Mouse (Mus musculus): ENCODE results near the gene Smim1. TPM values are rescaled to one million over a fixed set of nuclear protein-coding genes. Genes with fewer than 3 reads are reported as not detected.

The Smim1 gene
- total RNA-seq (2014; rRNA removed) (6.7 and 8.1 TPM in 2 replicates), polyA plus RNA-seq (2012; rRNA removed) (12.6 and 16.9 TPM in 2 replicates)

- WGBS: 2% methylated on average over 33 of the region's 33 CpGs
- Histone ChIP-seq H3K9ac (ENCODE audit: low read depth, low read length) (peak within 1 kb of the TSS; percentile 84), H3K4me3 (ENCODE audit: insufficient read depth, low read depth, low read length) (peak within 1 kb of the TSS; percentile 86), H3K79me2 (ENCODE audit: control insufficient read depth, insufficient read depth, low read length) (no peaks in the 10 kb centered on the region), H3K36me3 (ENCODE audit: control insufficient read depth, insufficient read depth, low read length) (no peaks in the 10 kb centered on the region), H3K27ac (replicated peaks; ENCODE audit: insufficient read depth, low read depth, low read length) (peak within 1 kb of the TSS; percentile 17; the same call in 1 of the 2 replicates), H3K4me1 (ENCODE audit: control insufficient read depth, insufficient read depth, low read length) (peaks cover 6% of the 10 kb centered on the region), H3K27me3 (ENCODE audit: control insufficient read depth, insufficient read depth, low read length) (no peaks in the 10 kb centered on the region)
- TF ChIP-seq POLR2A (IDR thresholded peaks at IDR 0.05; ENCODE audit: extremely low read depth, insufficient read depth, low read length) (0 out of 2 replicates have a peak, but pooled peaks have one; percentile 25), CTCF (IDR thresholded peaks at IDR 0.05; ENCODE audit: low read depth, low read length) (peak; percentile 70)
- DNase-seq (ENCODE audit: extremely low read depth, low read depth, low spot score): peak; percentile 40
These were observed at the start of gene Smim1 for GRCm38 (mm10) chr4:154025641-154026440. TSS of gene Smim1 (minus strand) at chr4:154026230.

GRCm38 (mm10) chr4:154071941-154072340 lies 45.9 kb upstream of the Smim1 start:
- DNase-seq (ENCODE audit: extremely low read depth, low read depth, low spot score): no peak
- Histone ChIP-seq H3K4me3 (ENCODE audit: insufficient read depth, low read depth, low read length) (no peak overlapping the region), H3K36me3 (ENCODE audit: control insufficient read depth, insufficient read depth, low read length) (no peaks in the 10 kb centered on the region), H3K4me1 (ENCODE audit: control insufficient read depth, insufficient read depth, low read length) (no peaks in the 10 kb centered on the region), H3K9ac (ENCODE audit: low read depth, low read length) (no peak overlapping the region), H3K27me3 (ENCODE audit: control insufficient read depth, insufficient read depth, low read length) (no peaks in the 10 kb centered on the region), H3K27ac (replicated peaks; ENCODE audit: insufficient read depth, low read depth, low read length) (no peak overlapping the region), H3K79me2 (ENCODE audit: control insufficient read depth, insufficient read depth, low read length) (no peaks in the 10 kb centered on the region)
- 20% methylated on average over 10 of the region's 16 CpGs for WGBS
- TF ChIP-seq POLR2A (IDR thresholded peaks at IDR 0.05; ENCODE audit: extremely low read depth, insufficient read depth, low read length) (no peak), CTCF (IDR thresholded peaks at IDR 0.05; ENCODE audit: low read depth, low read length) (no peak)

GRCm38 (mm10) chr4:154071521-154071920 lies 45.5 kb upstream of the Smim1 start:
- Histone ChIP-seq H3K4me1 (ENCODE audit: control insufficient read depth, insufficient read depth, low read length) (no peaks in the 10 kb centered on the region), H3K9ac (ENCODE audit: low read depth, low read length) (no peak overlapping the region), H3K4me3 (ENCODE audit: insufficient read depth, low read depth, low read length) (no peak overlapping the region), H3K27me3 (ENCODE audit: control insufficient read depth, insufficient read depth, low read length) (no peaks in the 10 kb centered on the region), H3K36me3 (ENCODE audit: control insufficient read depth, insufficient read depth, low read length) (no peaks in the 10 kb centered on the region), H3K79me2 (ENCODE audit: control insufficient read depth, insufficient read depth, low read length) (no peaks in the 10 kb centered on the region), H3K27ac (replicated peaks; ENCODE audit: insufficient read depth, low read depth, low read length) (no peak overlapping the region)
- under 1% methylated on average over 15 of the region's 20 CpGs for WGBS
- TF ChIP-seq CTCF (IDR thresholded peaks at IDR 0.05; ENCODE audit: low read depth, low read length) (no peak), POLR2A (IDR thresholded peaks at IDR 0.05; ENCODE audit: extremely low read depth, insufficient read depth, low read length) (no peak)
- DNase-seq (ENCODE audit: extremely low read depth, low read depth, low spot score): no peak

GRCm38 (mm10) chr4:154070896-154071295 lies 44.9 kb upstream of the Smim1 start:
- DNase-seq (ENCODE audit: extremely low read depth, low read depth, low spot score): no peak
- 2% methylated on average over 5 of the region's 5 CpGs for WGBS
- H3K36me3 ChIP-seq (ENCODE audit: control insufficient read depth, insufficient read depth, low read length): no peaks in the 10 kb centered on the region

GRCm38 (mm10) chr4:154064827-154065773 lies 39.1 kb upstream of the Smim1 start:
- 54% methylated on average over 14 of the region's 14 CpGs for WGBS
- TF ChIP-seq CTCF (IDR thresholded peaks at IDR 0.05; ENCODE audit: low read depth, low read length): peak; percentile 62
- TF ChIP-seq POLR2A (IDR thresholded peaks at IDR 0.05; ENCODE audit: extremely low read depth, insufficient read depth, low read length): no peak
- Histone ChIP-seq H3K27me3 (ENCODE audit: control insufficient read depth, insufficient read depth, low read length) (no peaks in the 10 kb centered on the region), H3K79me2 (ENCODE audit: control insufficient read depth, insufficient read depth, low read length) (no peaks in the 10 kb centered on the region), H3K4me1 (ENCODE audit: control insufficient read depth, insufficient read depth, low read length) (no peaks in the 10 kb centered on the region), H3K36me3 (ENCODE audit: control insufficient read depth, insufficient read depth, low read length) (no peaks in the 10 kb centered on the region), H3K4me3 (ENCODE audit: insufficient read depth, low read depth, low read length) (no peak overlapping the region), H3K27ac (replicated peaks; ENCODE audit: insufficient read depth, low read depth, low read length) (no peak overlapping the region), H3K9ac (ENCODE audit: low read depth, low read length) (no peak overlapping the region)
- peak; percentile 33 for DNase-seq (ENCODE audit: extremely low read depth, low read depth, low spot score)

More at GRCm38 (mm10) chr4:154070896-154071295, 44.9 kb upstream of the Smim1 start:
- no peak for TF ChIP-seq POLR2A (IDR thresholded peaks at IDR 0.05; ENCODE audit: extremely low read depth, insufficient read depth, low read length)
- no peak for TF ChIP-seq CTCF (IDR thresholded peaks at IDR 0.05; ENCODE audit: low read depth, low read length)
- Histone ChIP-seq H3K27me3 (ENCODE audit: control insufficient read depth, insufficient read depth, low read length) (no peaks in the 10 kb centered on the region), H3K79me2 (ENCODE audit: control insufficient read depth, insufficient read depth, low read length) (no peaks in the 10 kb centered on the region), H3K27ac (replicated peaks; ENCODE audit: insufficient read depth, low read depth, low read length) (no peak overlapping the region), H3K9ac (ENCODE audit: low read depth, low read length) (no peak overlapping the region), H3K4me3 (ENCODE audit: insufficient read depth, low read depth, low read length) (no peak overlapping the region), H3K4me1 (ENCODE audit: control insufficient read depth, insufficient read depth, low read length) (no peaks in the 10 kb centered on the region)

All from liver, adult 2 months (tissue).